Mouse (Mus musculus): Measurements from ENCODE around the gene Gm26727. TPM values are rescaled to one million over a fixed set of nuclear protein-coding genes. Genes with fewer than 3 reads are reported as not detected.

Gene Gm26727
- not detected for polyA plus RNA-seq (2015; fragmentation: Illumina TruSeq; extraction: RNeasy Lipid Tissue Mini Kit (QIAGEN cat#74804); ENCODE audit: insufficient read depth, low replicate concordance)

GRCm38 (mm10) chr2:67433081-67433480 is at the start of gene Gm26727:
TSS of gene Gm26727 (minus strand) at chr2:67433181.

GRCm38 (mm10) chr2:67445780-67446179 is 12.8 kb upstream of the Gm26727 start, which contains the start of gene Xirp2:
TSS of gene Xirp2 (plus strand) at chr2:67446002.

GRCm38 (mm10) chr2:67413425-67413824 is 19.6 kb downstream of the Gm26727 start, which contains the start of gene Gm21830:
TSS of gene Gm21830 (plus strand) at chr2:67413725.

Other genes starting within 250 kb of the Gm26727 start
- not detected for gene Gm21830, start 19.5 kb downstream of the Gm26727 start, polyA plus RNA-seq (2015; fragmentation: Illumina TruSeq; extraction: RNeasy Lipid Tissue Mini Kit (QIAGEN cat#74804); ENCODE audit: insufficient read depth, low replicate concordance)
- gene Xirp2, start 12.8 kb upstream of the Gm26727 start, polyA plus RNA-seq (2015; fragmentation: Illumina TruSeq; extraction: RNeasy Lipid Tissue Mini Kit (QIAGEN cat#74804); ENCODE audit: insufficient read depth, low replicate concordance), result not detected
- gene B3galt1, start 132.7 kb upstream of the Gm26727 start, polyA plus RNA-seq (2015; fragmentation: Illumina TruSeq; extraction: RNeasy Lipid Tissue Mini Kit (QIAGEN cat#74804); ENCODE audit: insufficient read depth, low replicate concordance), result 3.2 TPM